Comparison of ENCODE assay signal across 8 mouse cellular contexts in genomic region chr15:27583042-27583441, GRCm38 (mm10). TPM values are rescaled to one million over a fixed set of nuclear protein-coding genes. Genes with fewer than 3 reads are reported as not detected.
DNase-seq lines count a peak whose midpoint lies in the region; ATAC-seq and TF ChIP-seq lines count a peak whose summit lies in the region.

No protein-coding gene starts in this region.

- no peak overlapping the region for H3K27ac ChIP-seq in midbrain, postnatal 0 days (ENCODE audit: low read depth, low read length)

- no peak for TF ChIP-seq CTCF in G1E (IDR thresholded peaks at IDR 0.05; ENCODE audit: low read depth, low read length)
- peak; percentile 74 for TF ChIP-seq CTCF in midbrain, postnatal 0 days (IDR thresholded peaks at IDR 0.05)

- WGBS in midbrain, postnatal 0 days, result 80% methylated on average over 4 of the region's 4 CpGs

- peaks cover 99% of the 10 kb centered on the region for H3K36me3 ChIP-seq in G1E (replicated peaks)
- H3K36me3 ChIP-seq in midbrain, postnatal 0 days (ENCODE audit: insufficient read depth, low read length), result peaks cover 10% of the 10 kb centered on the region; the same call in 1 of the 2 replicates

- no peak overlapping the region for H3K4me2 ChIP-seq in midbrain, postnatal 0 days (ENCODE audit: low read depth, low read length, poor library complexity, severe bottlenecking)

- H3K4me3 ChIP-seq in G1E (ENCODE audit: low read depth, low read length), result no peak overlapping the region
- no peak overlapping the region for H3K4me3 ChIP-seq in midbrain, postnatal 0 days (ENCODE audit: low read depth, low read length)

- H3K27me3 ChIP-seq in G1E (ENCODE audit: insufficient read depth, low read length), result no peaks in the 10 kb centered on the region
- no peaks in the 10 kb centered on the region for H3K27me3 ChIP-seq in midbrain, postnatal 0 days (ENCODE audit: insufficient read depth, low read length)

- DNase-seq in layer of hippocampus, adult 11-12 months (ENCODE audit: low spot score), result peak; percentile 81
- DNase-seq in layer of hippocampus, adult 9-10 months (ENCODE audit: low spot score), result no peak
- no peak for DNase-seq in G1E (ENCODE audit: low spot score)
- peak; percentile 19 for DNase-seq in c-Kit-negative CD71-positive TER-119-positive erythroid progenitor cells, embryonic 14.5 days (ENCODE audit: low read depth, low spot score)
- DNase-seq in gastrocnemius, postnatal 10 days, result peak; percentile 67
- peak; percentile 68 to 71 for DNase-seq in layer of hippocampus, adult 8-10 months (ENCODE audit: low spot score in 2 of 2)
- peak; percentile 62 for DNase-seq in midbrain, postnatal 0 days (ENCODE audit: low spot score)

- no peak overlapping the region for H3K9ac ChIP-seq in midbrain, postnatal 0 days (replicated peaks; ENCODE audit: low read length, poor library complexity, severe bottlenecking)

- peaks cover 13% of the 10 kb centered on the region for H3K4me1 ChIP-seq in G1E (ENCODE audit: insufficient read depth, low read depth, low read length)
- H3K4me1 ChIP-seq in midbrain, postnatal 0 days (ENCODE audit: insufficient read depth, low read length), result no peaks in the 10 kb centered on the region

- ATAC-seq in G1E (ENCODE audit: extremely low read depth, insufficient number of reproducible peaks, low FRiP score, poor library complexity, severe bottlenecking), result 0 out of 2 replicates have a peak, but pooled peaks have one; percentile 29
- ATAC-seq in midbrain, postnatal 0 days (ENCODE audit: low FRiP score), result peak; percentile 53
- no peak for ATAC-seq in monocyte, adult 5-6 weeks (replicated peaks; ENCODE audit: insufficient number of reproducible peaks, low FRiP score, low TSS enrichment, poor library complexity, severe bottlenecking)

- no peaks in the 10 kb centered on the region for H3K9me3 ChIP-seq in G1E (replicated peaks)
- no peaks in the 10 kb centered on the region for H3K9me3 ChIP-seq in midbrain, postnatal 0 days (ENCODE audit: low read length)

RNA-seq across cellular contexts. Expression of gene Otulin, which starts 47.5 kb away (rescaled TPM):
- total RNA-seq in G1E (2014; fragmentation: Nextera tagmentation), result 40.3 and 42.5 TPM in 2 replicates
- 33.8 and 43.3 TPM in 2 replicates for total RNA-seq in G1E (2017)
- polyA plus RNA-seq in G1E (2012), result 37.4 and 40.3 TPM in 2 replicates
- total RNA-seq in gastrocnemius, postnatal 10 days (2021), result 10 to 100 TPM; 19.5 to 22.9 TPM
- 10 to 100 TPM; 18.4 to 25.5 (median 21.9) TPM for total RNA-seq in layer of hippocampus, adult 8-10 months (2022)
- 17.8 and 24.7 TPM in 2 replicates for total RNA-seq in midbrain, postnatal 0 days (2014; rRNA removed)
- polyA plus RNA-seq in midbrain, postnatal 0 days (2015; fragmentation: Nextera tagmentation; extraction: Ambion mirVana), result 19.6 and 23.9 TPM in 2 replicates
- 78.2 to 132 TPM (median 118 TPM) in 3 replicates for total RNA-seq in monocyte, adult 5-6 weeks (2017)

Comparison
In these comparisons a context has a peak if more than half of its experiments do, and no peak if none do; other contexts are left out.
1. DNase-seq: peak in layer of hippocampus, adult 11-12 months (single experiment), c-Kit-negative CD71-positive TER-119-positive erythroid progenitor cells, embryonic 14.5 days (single experiment), gastrocnemius, postnatal 10 days (single experiment), layer of hippocampus, adult 8-10 months (2 of 2) and midbrain, postnatal 0 days (single experiment); none in layer of hippocampus, adult 9-10 months (single experiment) and G1E (single experiment).